Mouse (Mus musculus) kidney, adult 9 months (tissue): ENCODE measurements at regions not wholly inside any gene's neighbourhood (a gene's known extent, or its start where the extent isn't known, plus 50 kb on each side); places are given as distances from the start of the nearest gene placed in this dataset.
A peak's percentile ranks its signal among the peaks of the same experiment; 100 is the strongest.

Experiments
- DNase-seq: peaks from one replicate; pipeline ENCODE4 v3.0.0; 2022

DNA sequence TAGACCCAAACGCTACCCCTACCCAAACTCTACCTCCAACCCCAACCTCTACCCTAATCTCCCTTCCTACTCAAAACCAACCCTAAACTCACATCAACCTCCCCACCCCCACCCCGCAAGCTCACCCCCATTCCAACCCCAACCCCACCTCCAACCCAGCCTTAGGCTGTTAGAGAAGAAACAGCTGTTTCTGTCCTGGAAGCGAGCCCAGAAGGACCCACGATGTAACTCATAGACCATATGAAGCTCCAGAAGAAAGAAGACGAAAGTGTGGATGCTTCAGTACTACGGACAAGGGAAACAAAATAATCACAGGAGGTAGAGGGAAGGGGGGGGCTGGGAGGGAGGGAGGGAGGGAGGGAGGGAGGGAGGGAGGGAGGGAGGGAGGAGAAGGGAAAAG is 58.4 kb downstream of the Sox11 start:
- no peak for DNase-seq

GRCm38 (mm10) chr12:27261965-27262364 is 80.4 kb downstream of the Sox11 start:
- no peak for DNase-seq

DNA sequence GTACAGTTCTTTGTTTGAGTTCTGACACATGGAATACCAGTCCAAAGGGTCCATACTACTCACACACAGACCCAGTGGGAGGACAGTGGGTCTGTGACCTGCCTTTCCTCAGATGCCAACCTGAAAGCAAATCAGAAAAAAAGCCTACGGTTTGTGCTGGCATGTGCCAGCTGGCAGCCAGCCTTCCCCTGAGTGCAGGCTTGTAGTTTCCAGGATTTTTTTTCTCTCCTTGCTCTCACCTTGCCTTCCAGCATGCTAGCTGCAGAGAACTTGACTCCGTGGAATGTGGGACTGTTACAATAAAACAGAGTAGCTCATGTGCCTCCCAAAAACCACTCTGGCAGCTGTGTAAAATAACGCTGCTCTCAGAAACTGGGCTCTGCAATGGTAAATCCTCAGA is 88.2 kb downstream of the Sox11 start:
- DNase-seq: peak; percentile 66

DNA sequence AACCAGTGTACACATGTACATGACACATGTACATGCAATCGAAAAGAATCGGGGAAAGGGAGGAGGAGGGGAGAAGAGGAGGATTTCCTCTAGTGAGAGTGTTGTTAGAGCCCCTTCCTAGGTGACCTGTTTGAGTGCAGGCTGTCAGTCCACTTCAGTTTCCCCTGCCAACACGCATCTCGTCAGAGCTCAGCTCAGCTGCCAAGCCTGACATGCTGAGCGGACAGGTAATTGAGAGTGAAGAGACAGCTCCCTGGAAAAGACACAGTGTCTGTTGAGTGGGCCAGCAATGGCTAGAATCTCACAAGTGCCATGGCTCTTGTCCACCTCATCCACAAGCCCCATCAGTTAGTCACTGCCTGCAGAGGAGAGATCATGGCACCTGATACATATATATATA is 90.9 kb downstream of the Sox11 start:
- no peak for DNase-seq

GRCm38 (mm10) chr12:27248545-27248855 is 93.9 kb downstream of the Sox11 start:
- no peak for DNase-seq

GRCm38 (mm10) chr12:27247756-27248544 is 94.4 kb downstream of the Sox11 start:
- no peak for DNase-seq

GRCm38 (mm10) chr12:27235748-27236147 is 106.6 kb downstream of the Sox11 start:
- DNase-seq: no peak

GRCm38 (mm10) chr12:27221541-27221940 is 120.8 kb downstream of the Sox11 start:
- DNase-seq: no peak

- no peak for DNase-seq
Measured at GRCm38 (mm10) chr12:27201191-27201590, 141.2 kb downstream of the Sox11 start.

GRCm38 (mm10) chr12:27194001-27194400 is 148.4 kb downstream of the Sox11 start:
- no peak for DNase-seq

DNA sequence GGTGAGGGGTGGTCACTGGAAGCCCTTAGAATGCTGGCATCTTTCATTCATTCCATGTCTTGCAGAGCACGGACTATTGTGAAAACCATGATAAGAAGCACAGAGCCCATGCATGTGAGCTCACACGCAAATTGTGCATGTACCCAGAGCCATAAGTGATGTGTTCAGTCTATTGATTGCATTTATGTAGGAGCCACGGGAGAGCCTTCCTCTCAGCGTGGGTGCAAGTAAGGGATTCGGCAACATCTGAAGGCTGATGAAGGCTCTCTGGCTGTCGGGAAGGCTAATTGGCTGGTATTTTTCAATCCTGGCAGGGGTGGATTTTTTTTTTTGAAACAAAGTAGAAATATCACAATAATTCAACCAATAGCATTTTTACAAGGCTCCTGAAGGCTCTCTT is 150.5 kb downstream of the Sox11 start:
- no peak for DNase-seq

- DNase-seq: no peak
Measured at GRCm38 (mm10) chr12:27187480-27187879, 154.9 kb downstream of the Sox11 start.

- no peak for DNase-seq
Measured at GRCm38 (mm10) chr12:27182397-27183375, 159.7 kb downstream of the Sox11 start.

DNA sequence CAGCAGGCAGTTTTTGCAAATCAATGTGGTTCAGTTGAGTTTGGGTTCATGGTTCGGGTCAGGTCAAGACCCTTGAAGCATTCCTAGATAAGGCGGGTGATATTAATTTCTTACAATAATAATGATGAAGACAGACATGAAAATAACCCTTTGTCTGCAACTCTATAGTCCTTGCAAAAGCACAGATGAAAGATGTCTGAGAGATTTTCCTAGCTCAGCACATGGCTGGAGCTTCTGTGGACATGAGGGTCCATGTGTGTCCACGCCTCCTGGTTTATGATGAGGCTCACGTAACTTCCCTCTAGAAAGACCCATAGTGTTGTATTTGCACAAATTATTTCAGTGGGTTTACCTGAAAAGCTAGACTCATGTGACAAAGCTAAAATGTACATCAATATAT is 168.8 kb downstream of the Sox11 start:
- no peak for DNase-seq

DNA sequence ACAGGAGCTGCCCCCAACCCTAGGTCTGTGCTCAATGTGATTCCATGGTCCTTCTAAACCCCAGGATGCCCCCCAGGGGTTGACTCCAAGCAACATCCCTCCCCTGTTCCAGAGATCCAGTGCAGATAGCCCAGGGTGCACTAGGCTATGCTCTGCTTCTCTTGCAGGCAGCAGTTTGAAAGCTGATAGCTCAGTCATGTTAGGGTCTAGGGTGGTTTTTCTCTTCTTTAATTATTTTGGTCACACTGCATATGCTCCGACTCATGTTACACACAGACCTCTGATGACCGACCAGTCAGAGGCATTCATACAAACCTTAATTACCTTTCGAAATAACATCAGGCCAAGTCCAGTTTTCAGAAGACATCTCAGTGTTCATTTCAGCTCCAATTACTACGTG is 169.2 kb downstream of the Sox11 start:
- DNase-seq: no peak

DNA sequence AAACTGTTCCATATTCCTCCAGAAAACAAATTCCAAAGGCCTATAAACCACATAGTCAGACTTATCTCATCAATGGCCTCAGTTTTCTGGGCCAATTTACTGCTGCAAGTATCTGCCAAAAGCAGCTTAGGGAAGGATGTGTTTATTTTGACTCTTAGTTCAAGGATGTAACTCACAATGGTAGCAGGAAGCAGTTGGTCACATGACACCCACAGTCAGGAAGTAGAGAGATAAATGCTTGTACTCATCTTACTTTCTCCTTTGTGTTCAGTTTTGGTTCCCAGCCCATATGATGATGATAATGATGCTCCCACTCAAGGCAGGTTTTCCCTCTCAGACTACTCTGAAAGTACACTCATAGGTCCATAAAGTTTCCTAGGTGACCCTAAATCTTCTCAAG is 170.8 kb downstream of the Sox11 start:
- DNase-seq: no peak

DNA sequence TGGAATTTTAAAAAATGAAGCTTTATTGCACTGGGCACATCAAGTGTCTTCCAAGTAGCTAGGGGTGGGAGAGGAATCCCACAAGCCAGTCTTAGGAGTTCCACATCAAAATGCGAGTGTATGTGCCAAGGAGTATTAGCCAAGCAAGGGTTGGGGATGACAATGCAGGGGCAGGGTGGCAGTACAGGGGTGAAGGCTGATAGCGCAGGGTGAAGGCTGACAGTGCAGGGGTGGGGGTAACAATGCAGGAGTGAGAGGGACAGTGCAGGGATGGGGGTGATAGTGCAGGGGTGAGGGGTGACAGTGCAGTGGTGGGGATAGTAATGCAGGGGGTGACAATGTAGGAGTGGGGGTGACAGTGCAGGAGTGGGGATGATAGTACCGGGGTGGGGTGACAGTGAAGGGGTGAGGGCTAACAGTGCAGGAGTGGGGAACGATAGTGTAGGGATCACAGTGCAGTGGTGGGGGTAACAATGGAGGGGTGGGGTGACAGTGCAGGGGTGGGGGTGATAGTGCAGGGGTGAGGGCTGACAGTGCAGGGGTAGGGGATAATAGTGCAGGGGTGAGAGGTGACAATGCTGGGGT is 177.4 kb downstream of the Sox11 start:
- no peak for DNase-seq

DNA sequence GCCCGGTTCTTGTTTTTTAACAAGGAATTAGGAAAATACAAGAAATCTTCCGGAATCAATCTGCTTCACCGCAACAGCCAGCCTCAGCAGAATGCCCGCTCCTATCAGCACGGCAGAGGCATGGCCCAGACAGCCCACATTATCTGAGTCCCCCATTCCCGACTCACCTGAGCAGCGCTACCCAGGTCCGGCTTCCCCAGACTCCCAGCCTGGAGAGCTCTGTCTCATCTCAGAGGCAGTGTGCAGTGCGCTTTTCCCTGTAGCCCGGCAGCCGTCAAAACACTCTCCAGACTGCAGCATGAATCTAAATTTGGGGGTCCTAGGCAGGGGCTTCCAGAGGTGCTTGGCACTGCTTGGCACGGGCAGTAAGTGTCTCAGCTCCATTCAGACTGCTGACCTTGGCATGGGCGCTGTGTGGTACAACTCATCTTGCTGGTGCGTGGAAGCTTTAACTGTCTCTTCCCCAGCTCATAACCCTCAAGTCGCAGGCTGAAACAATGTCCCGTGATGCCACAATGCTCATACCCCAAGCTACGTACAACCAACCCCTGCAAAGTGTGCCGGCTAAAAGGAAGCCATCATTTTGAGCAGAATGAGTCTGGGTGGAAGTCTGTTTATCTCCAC is 182.2 kb downstream of the Sox11 start:
- no peak for DNase-seq

DNA sequence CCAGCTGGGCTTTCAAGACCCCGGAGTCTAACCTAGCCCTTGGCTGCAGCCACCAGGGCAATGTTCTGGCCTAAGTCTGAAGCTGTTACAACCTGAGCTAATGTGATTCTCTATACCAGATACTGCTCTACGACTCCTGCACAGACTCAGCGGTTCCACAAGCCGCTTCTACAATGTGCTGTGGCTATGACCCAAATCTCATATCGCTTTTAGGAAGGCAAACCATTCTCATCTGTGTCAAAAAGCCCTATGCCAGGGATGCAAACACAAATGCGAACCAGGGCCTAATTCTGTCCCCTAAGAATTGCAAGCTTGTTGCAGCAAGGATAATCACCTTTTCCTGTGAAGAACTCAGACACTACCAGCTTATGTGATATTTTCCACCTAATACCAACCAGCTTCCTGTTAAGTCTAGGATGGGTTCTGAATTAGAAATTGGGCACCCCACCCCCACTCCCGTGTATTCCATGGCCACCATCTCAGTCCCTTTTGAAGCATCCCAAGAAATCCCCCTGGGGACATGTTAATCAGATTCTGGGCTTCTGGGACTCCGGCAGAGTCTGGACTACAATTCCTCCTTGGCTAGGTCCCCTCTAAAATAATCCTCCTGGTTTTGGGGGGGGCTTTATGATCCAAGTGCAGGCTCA is 182.8 kb downstream of the Sox11 start:
- no peak for DNase-seq

GRCm38 (mm10) chr12:27150871-27151853 is 191.2 kb downstream of the Sox11 start:
- no peak for DNase-seq

DNA sequence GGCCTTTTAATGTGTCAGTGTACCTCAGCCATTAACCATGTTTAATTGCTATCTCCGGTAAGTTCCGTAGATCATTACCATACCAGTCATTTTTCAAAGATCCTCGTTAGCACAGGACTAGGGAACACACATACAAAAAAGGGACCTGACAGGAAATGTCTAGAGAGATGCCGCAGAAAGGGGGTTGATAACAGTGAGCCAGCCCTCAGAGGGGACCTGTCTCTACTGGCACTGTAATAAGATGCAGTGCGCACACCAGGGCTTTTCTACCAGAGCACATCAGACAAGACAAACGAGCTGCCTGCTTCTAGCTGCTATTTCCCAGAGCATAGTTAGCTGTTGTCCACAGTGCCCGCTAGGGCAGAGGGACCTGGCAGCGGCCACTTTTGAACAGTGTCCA is 199.1 kb downstream of the Sox11 start:
- no peak for DNase-seq

GRCm38 (mm10) chr12:27140335-27140702 is 202.1 kb downstream of the Sox11 start:
- no peak for DNase-seq
